Mouse (Mus musculus) G1E (cell line): ENCODE measurements around the gene Ntn5.

Experiments used
- CTCF ChIP-seq: IDR thresholded peaks from 2 replicates; pipeline ENCODE4 v1.5.1; 2012; ENCODE audit warnings: low read depth, low read length, inconsistent platforms, mixed read lengths
- GATA1 ChIP-seq: IDR thresholded peaks from 2 replicates; pipeline ENCODE4 v1.6.1; 2012; ENCODE audit warnings: borderline replicate concordance, low read length, inconsistent platforms, mixed read lengths
- TAL1 ChIP-seq: conservative IDR thresholded peaks from 2 replicates; pipeline ENCODE4 v1.6.1; 2012; ENCODE audit warnings: low read depth, low read length, inconsistent platforms, mixed read lengths

DNA sequence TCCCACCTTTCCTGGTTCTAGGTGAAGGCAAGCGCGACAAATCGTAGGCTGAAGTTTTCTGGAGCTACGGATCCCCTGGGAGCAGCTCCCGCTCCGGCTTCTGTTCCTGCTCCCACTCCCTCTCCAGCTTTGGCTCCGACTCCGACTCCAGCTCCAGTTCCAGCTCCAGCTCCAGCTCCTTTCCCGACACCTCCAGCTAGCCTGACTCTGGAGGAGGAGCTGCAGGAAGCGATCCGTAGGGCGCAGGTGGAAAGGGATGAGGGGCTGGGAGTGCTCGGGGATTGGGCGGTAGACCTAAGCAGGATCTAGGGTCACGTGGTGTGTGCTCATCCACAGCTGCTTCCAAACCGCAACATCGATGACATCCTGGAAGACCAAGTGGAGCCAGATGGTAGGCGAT, 39.6 kb upstream of the Ntn5 start:
- no peak for TF ChIP-seq CTCF
- TF ChIP-seq GATA1 = no peak
- TF ChIP-seq TAL1 = no peak
